Mouse (Mus musculus) ES-E14 (cell line): ENCODE measurements at regions not wholly inside any gene's neighbourhood (a gene's known extent, or its start where the extent isn't known, plus 50 kb on each side); places are given as distances from the start of the nearest gene placed in this dataset.

Source experiments
- DNase-seq: peaks from one replicate; pipeline ENCODE4 v3.0.0-alpha.2; 2013; ENCODE audit warnings: low read depth, low spot score
- H3K27ac ChIP-seq: 2 replicates; pipeline ENCODE4 v1.5.1; 2012; ENCODE audit warnings: low read depth, mild to moderate bottlenecking, low read length, moderate library complexity, mixed read lengths; ENCODE audit not compliant: poor library complexity, insufficient read depth, severe bottlenecking
- H3K36me3 ChIP-seq: 2 replicates; pipeline ENCODE4 v1.6.1; 2012; ENCODE audit warnings: mild to moderate bottlenecking, low read length, moderate library complexity, mixed read lengths; ENCODE audit not compliant: control insufficient read depth, poor library complexity, insufficient read depth, severe bottlenecking
- H3K4me1 ChIP-seq, 2 experiments: fragments of 150-350 bp in 1 of 2; sonication (generic) in 1 of 2; 2 replicates each; pipeline ENCODE4 v1.6.1; 2012; ENCODE audit warnings: low read length in 2 of 2, mild to moderate bottlenecking in 1 of 2, mixed read lengths in 1 of 2; ENCODE audit not compliant: control insufficient read depth in 2 of 2, insufficient read depth in 2 of 2, poor library complexity in 1 of 2
- H3K4me3 ChIP-seq, 2 experiments: fragments of 150-350 bp in 1 of 2; sonication (generic) in 1 of 2; 2 replicates each; pipeline ENCODE4 v1.5.1; 2012; ENCODE audit warnings: low read length in 2 of 2, low read depth in 1 of 2, mild to moderate bottlenecking in 1 of 2, mixed read lengths in 1 of 2; ENCODE audit not compliant: insufficient read depth in 1 of 2, poor library complexity in 1 of 2, severe bottlenecking in 1 of 2
- H3K9ac ChIP-seq: 2 replicates; pipeline ENCODE4 v1.6.1; 2012; ENCODE audit warnings: low read depth, mild to moderate bottlenecking, low read length, mixed read lengths; ENCODE audit not compliant: poor library complexity, insufficient read depth, severe bottlenecking
- H3K9me3 ChIP-seq: fragments of 150-350 bp; sonication (generic); 2 replicates; pipeline ENCODE4 v1.6.1; 2012; ENCODE audit warnings: low read depth, mild to moderate bottlenecking, low read length; ENCODE audit not compliant: control insufficient read depth, insufficient read depth
- CHD2 ChIP-seq: IDR thresholded peaks from 2 replicates; pipeline ENCODE4 v1.6.1; 2014; ENCODE audit warnings: mild to moderate bottlenecking, low read depth, low read length, inconsistent platforms
- HCFC1 ChIP-seq: IDR thresholded peaks from 2 replicates; pipeline ENCODE4 v1.6.1; 2012; ENCODE audit warnings: low read length, inconsistent platforms, borderline replicate concordance; ENCODE audit not compliant: insufficient read depth
- MAFK ChIP-seq: IDR thresholded peaks from 2 replicates; pipeline ENCODE4 v1.6.1; 2014; ENCODE audit warnings: mild to moderate bottlenecking, low read depth, low read length, inconsistent platforms; ENCODE audit not compliant: insufficient read depth
- ZC3H11A ChIP-seq: IDR thresholded peaks from 2 replicates; pipeline ENCODE4 v1.6.1; 2012; ENCODE audit warnings: low read depth, mild to moderate bottlenecking, inconsistent platforms, low read length, borderline replicate concordance
- ZNF384 ChIP-seq: IDR thresholded peaks from 2 replicates; pipeline ENCODE4 v1.6.1; 2012; ENCODE audit warnings: low read depth, low read length, inconsistent platforms
- in situ Hi-C, 2 experiments: fragments of 600-800 bp; cut with MboI; formaldehyde crosslinking; loops; one replicate each; pipeline ENCODE4 v1.15.1; 2025; ENCODE audit warnings: low sequenced_read_pairs in 2 of 2, inconsistent platforms in 1 of 2; ENCODE audit not compliant: unreplicated experiment in 2 of 2

DNA sequence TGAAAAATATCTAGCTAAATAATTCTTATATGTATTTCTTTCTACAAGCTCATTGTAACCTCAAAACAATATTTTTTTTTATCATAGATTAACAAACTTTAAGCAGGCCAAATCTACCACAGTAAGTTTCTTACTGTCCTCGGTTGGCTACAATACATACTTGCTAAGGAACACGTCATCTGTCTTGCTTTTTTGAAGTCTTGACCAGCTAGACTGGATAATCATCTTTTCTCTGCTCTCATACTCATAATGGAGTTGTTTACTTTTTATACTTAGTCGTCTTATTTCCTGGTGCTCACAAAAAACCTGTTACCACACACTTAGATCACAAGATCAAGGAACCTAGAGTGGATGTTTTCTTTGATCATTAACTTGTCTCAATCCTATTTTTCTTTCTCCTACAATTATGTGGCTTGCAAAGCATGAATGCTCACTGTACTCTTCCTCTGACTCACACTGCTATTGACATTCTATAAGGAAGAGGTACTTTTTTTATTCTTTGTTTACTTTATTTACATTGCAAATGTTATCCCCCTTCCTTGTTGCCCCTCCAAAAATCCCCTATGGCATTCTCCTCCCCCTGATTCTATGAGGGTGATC, 95.4 kb upstream of the Fut9 start:
- Histone ChIP-seq H3K9me3 (no peaks in the 10 kb centered on the region), H3K27ac (no peak overlapping the region), H3K36me3 (no peaks in the 10 kb centered on the region), H3K9ac (no peak overlapping the region), H3K4me3 (no peak overlapping the region), H3K4me1 (no peaks in the 10 kb centered on the region)
- TF ChIP-seq HCFC1 = no peak
- no peak for TF ChIP-seq ZNF384
- TF ChIP-seq ZC3H11A = no peak
- TF ChIP-seq CHD2 = no peak
- TF ChIP-seq MAFK = no peak
- in situ Hi-C loops = no loop called here
- no peak for DNase-seq

DNA sequence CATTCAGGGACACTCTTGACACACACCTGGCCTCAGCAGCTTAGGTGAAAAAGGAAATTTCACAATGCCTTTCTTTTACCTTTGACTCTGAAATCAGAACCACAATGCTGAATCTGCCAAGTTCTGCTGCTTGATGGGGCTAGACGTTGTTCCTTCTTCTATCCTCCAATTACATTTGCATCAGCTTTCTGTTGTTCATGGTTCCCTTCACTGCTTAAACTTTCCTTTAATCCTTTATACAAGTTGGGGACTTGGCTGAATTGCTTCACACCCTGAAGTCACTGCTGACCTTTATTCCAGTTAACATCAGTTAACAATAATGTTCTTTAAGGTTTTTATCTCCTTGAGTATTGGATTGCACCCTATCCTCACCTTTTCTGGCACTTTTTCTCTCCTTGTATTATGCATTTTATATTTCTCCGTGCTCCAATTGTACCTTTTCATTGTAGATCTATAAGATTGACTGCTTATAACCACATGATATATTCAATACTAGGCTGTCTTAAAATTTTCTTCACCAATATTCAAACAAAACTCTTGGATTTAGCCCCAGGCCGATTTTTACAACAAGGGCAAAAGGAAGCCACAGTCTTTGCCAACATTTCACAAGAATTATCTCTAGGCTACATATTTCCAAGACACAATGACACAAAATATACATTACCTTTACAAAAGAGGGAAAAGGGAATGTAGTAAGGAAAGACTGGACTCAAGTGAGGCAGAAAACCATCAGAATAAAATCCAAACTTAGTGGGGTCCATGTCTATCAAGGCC, 92.0 kb upstream of the Fut9 start:
- H3K9ac ChIP-seq = no peak overlapping the region
- in situ Hi-C loops = no loop called here
- H3K4me1 ChIP-seq = no peaks in the 10 kb centered on the region
- no peak overlapping the region for H3K27ac ChIP-seq
- no peak overlapping the region for H3K4me3 ChIP-seq
- no peaks in the 10 kb centered on the region for H3K36me3 ChIP-seq
- no peak for DNase-seq
- TF ChIP-seq HCFC1 (no peak), ZNF384 (no peak), CHD2 (no peak), ZC3H11A (no peak), MAFK (no peak)
- H3K9me3 ChIP-seq = no peaks in the 10 kb centered on the region
